Mouse (Mus musculus) skeletal muscle tissue, adult 2 months (tissue): ENCODE measurements around the gene Gm9603.
"Not testable (repeated sequence)": the region's sequence is repeated elsewhere in the genome, so short reads cannot be mapped to it uniquely, and the experiment has no call there.

ENCODE experiments used
- DNase-seq: peaks from one replicate; pipeline ENCODE4 v3.0.0-alpha.2; 2012; ENCODE audit warnings: low read depth, low spot score

Gm9603 gene

DNA sequence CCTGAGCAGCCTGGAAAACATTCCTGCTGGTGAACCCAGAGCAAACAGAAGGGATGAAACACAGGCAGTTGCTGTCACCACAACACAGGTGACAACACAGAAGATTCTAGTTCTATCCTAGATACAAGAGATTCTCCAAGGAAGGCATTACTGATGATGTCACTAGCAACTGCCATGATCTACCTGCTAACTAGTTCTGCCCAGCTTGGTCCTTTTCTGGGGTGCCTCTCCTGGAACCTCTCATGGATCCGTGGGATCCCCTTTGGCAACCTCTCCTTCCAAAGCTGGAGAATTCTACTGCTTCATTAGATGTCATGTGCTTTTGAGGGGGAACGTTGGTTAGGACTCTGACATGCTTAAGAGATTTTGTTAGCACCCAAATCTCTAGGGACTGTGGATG, at the start of gene Gm9603:
TSS of gene Gm9603 (minus strand) at position 101 of the 400 bp plus-strand sequence.
- DNase-seq, result not testable (repeated sequence)

DNA sequence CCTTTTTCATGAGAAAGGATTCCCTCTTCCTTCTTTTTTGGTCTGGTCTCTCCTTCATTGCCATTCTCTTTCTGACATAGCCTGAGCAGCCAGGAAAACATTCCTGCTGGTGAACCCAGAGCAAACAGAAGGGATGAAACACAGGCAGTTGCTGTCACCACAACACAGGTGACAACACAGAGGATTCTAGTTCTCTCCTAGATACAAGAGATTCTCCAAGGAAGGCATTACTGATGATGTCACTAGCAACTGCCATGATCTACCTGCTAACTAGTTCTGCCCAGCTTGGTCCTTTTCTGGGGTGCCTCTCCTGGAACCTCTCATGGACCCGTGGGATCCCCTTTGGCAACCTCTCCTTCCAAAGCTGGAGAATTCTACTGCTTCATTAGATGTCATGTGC, 54.3 kb downstream of the Gm9603 start, which contains the start of gene Gm8265:
TSS of gene Gm8265 (minus strand) at position 101 of the 400 bp plus-strand sequence.
- DNase-seq, result not testable (repeated sequence)
